Mouse (Mus musculus): ENCODE measurements around the gene Nxnl1. TPM values are rescaled to one million over a fixed set of nuclear protein-coding genes. Genes with fewer than 3 reads are reported as not detected.

Gene Nxnl1
- polyA plus RNA-seq, 1 experiment from 2014 or later: not detected

- Histone ChIP-seq H3K9me3 (ENCODE audit: control insufficient read depth, low read depth, low read length) (no peaks in the 10 kb centered on the region), H3K4me3 (ENCODE audit: low read depth, low read length) (peak within 1 kb of the TSS; percentile 47), H3K27ac (ENCODE audit: low read length) (no peak within 1 kb of the TSS), H3K36me3 (ENCODE audit: control insufficient read depth, insufficient read depth, low read length) (no peaks in the 10 kb centered on the region), H3K4me2 (replicated peaks; ENCODE audit: low read depth, low read length) (peak within 1 kb of the TSS; percentile 82), H3K4me1 (ENCODE audit: control insufficient read depth, insufficient read depth, low read length) (0 out of 2 replicates have a peak, but pooled peaks cover 5% of the 10 kb centered on the region), H3K27me3 (ENCODE audit: control insufficient read depth, insufficient read depth, low read length) (peaks cover 26% of the 10 kb centered on the region), H3K9ac (replicated peaks; ENCODE audit: low read depth, low read length) (peak within 1 kb of the TSS; percentile 36; the same call in 1 of the 2 replicates)
- ATAC-seq (ENCODE audit: insufficient number of reproducible peaks, insufficient read depth, low FRiP score, low read depth): peak; percentile 4; the same call in 1 of the 2 replicates
- WGBS: 3% methylated on average over 70 of the region's 70 CpGs
These were observed 8.1 kb downstream of the Nxnl1 start, which contains the start of gene Tmem221 for GRCm38 (mm10) chr8:71558071-71558957. Gene Tmem221, minus strand, starts transcription at chr8:71558871.

- no peak overlapping the region for H3K9ac ChIP-seq (replicated peaks; ENCODE audit: low read depth, low read length)
- no peak for ATAC-seq (ENCODE audit: insufficient number of reproducible peaks, insufficient read depth, low FRiP score, low read depth)
- H3K27ac ChIP-seq (ENCODE audit: low read length): no peak overlapping the region
- no peak overlapping the region for H3K4me3 ChIP-seq (ENCODE audit: low read depth, low read length)
- peaks cover 19% of the 10 kb centered on the region for H3K27me3 ChIP-seq (ENCODE audit: control insufficient read depth, insufficient read depth, low read length)
- WGBS: 80% methylated on average over 2 of the region's 2 CpGs
- no peaks in the 10 kb centered on the region for H3K9me3 ChIP-seq (ENCODE audit: control insufficient read depth, low read depth, low read length)
- H3K36me3 ChIP-seq (ENCODE audit: control insufficient read depth, insufficient read depth, low read length): no peaks in the 10 kb centered on the region
- H3K4me1 ChIP-seq (ENCODE audit: control insufficient read depth, insufficient read depth, low read length): 0 out of 2 replicates have a peak, but pooled peaks cover 3% of the 10 kb centered on the region
- H3K4me2 ChIP-seq (replicated peaks; ENCODE audit: low read depth, low read length): no peak overlapping the region
These were observed 11.8 kb downstream of the Nxnl1 start for GRCm38 (mm10) chr8:71554644-71555043.

- WGBS: 62% methylated on average over 6 of the region's 6 CpGs
- Histone ChIP-seq H3K27me3 (ENCODE audit: control insufficient read depth, insufficient read depth, low read length) (peaks cover 16% of the 10 kb centered on the region), H3K27ac (ENCODE audit: low read length) (no peak overlapping the region), H3K4me1 (ENCODE audit: control insufficient read depth, insufficient read depth, low read length) (0 out of 2 replicates have a peak, but pooled peaks cover 3% of the 10 kb centered on the region), H3K9me3 (ENCODE audit: control insufficient read depth, low read depth, low read length) (no peaks in the 10 kb centered on the region), H3K4me3 (ENCODE audit: low read depth, low read length) (no peak overlapping the region), H3K36me3 (ENCODE audit: control insufficient read depth, insufficient read depth, low read length) (no peaks in the 10 kb centered on the region), H3K4me2 (replicated peaks; ENCODE audit: low read depth, low read length) (no peak overlapping the region), H3K9ac (replicated peaks; ENCODE audit: low read depth, low read length) (no peak overlapping the region)
- ATAC-seq (ENCODE audit: insufficient number of reproducible peaks, insufficient read depth, low FRiP score, low read depth): no peak
These were observed 12.4 kb downstream of the Nxnl1 start for GRCm38 (mm10) chr8:71554001-71554400.

GRCm38 (mm10) chr8:71552770-71553169 is 13.6 kb downstream of the Nxnl1 start:
- Histone ChIP-seq H3K4me3 (ENCODE audit: low read depth, low read length) (no peak overlapping the region), H3K4me2 (replicated peaks; ENCODE audit: low read depth, low read length) (no peak overlapping the region), H3K4me1 (ENCODE audit: control insufficient read depth, insufficient read depth, low read length) (0 out of 2 replicates have a peak, but pooled peaks cover 3% of the 10 kb centered on the region), H3K9me3 (ENCODE audit: control insufficient read depth, low read depth, low read length) (no peaks in the 10 kb centered on the region), H3K27me3 (ENCODE audit: control insufficient read depth, insufficient read depth, low read length) (peaks cover 9% of the 10 kb centered on the region), H3K36me3 (ENCODE audit: control insufficient read depth, insufficient read depth, low read length) (0 out of 2 replicates have a peak, but pooled peaks cover 4% of the 10 kb centered on the region), H3K27ac (ENCODE audit: low read length) (peak overlapping the region; percentile 44; the same call in 1 of the 2 replicates), H3K9ac (replicated peaks; ENCODE audit: low read depth, low read length) (no peak overlapping the region)
- ATAC-seq (ENCODE audit: insufficient number of reproducible peaks, insufficient read depth, low FRiP score, low read depth): no peak
- WGBS: 37% methylated on average over 6 of the region's 6 CpGs

- peaks cover 8% of the 10 kb centered on the region; the same call in 1 of the 2 replicates for H3K36me3 ChIP-seq (ENCODE audit: control insufficient read depth, insufficient read depth, low read length)
- H3K27ac ChIP-seq (ENCODE audit: low read length): no peak overlapping the region
- H3K4me1 ChIP-seq (ENCODE audit: control insufficient read depth, insufficient read depth, low read length): 0 out of 2 replicates have a peak, but pooled peaks cover 3% of the 10 kb centered on the region
- no peak overlapping the region for H3K4me3 ChIP-seq (ENCODE audit: low read depth, low read length)
- 68% methylated on average over 7 of the region's 7 CpGs for WGBS
- no peaks in the 10 kb centered on the region for H3K27me3 ChIP-seq (ENCODE audit: control insufficient read depth, insufficient read depth, low read length)
- no peak overlapping the region for H3K4me2 ChIP-seq (replicated peaks; ENCODE audit: low read depth, low read length)
- no peak overlapping the region for H3K9ac ChIP-seq (replicated peaks; ENCODE audit: low read depth, low read length)
- ATAC-seq (ENCODE audit: insufficient number of reproducible peaks, insufficient read depth, low FRiP score, low read depth): no peak
- H3K9me3 ChIP-seq (ENCODE audit: control insufficient read depth, low read depth, low read length): no peaks in the 10 kb centered on the region
These were observed 15.6 kb downstream of the Nxnl1 start for GRCm38 (mm10) chr8:71550754-71551153.

GRCm38 (mm10) chr8:71547590-71547989 is 18.8 kb downstream of the Nxnl1 start:
- Histone ChIP-seq H3K9me3 (ENCODE audit: control insufficient read depth, low read depth, low read length) (no peaks in the 10 kb centered on the region), H3K36me3 (ENCODE audit: control insufficient read depth, insufficient read depth, low read length) (peaks cover 15% of the 10 kb centered on the region; the same call in 1 of the 2 replicates), H3K27ac (ENCODE audit: low read length) (no peak overlapping the region), H3K9ac (replicated peaks; ENCODE audit: low read depth, low read length) (no peak overlapping the region), H3K4me2 (replicated peaks; ENCODE audit: low read depth, low read length) (no peak overlapping the region), H3K4me3 (ENCODE audit: low read depth, low read length) (no peak overlapping the region), H3K4me1 (ENCODE audit: control insufficient read depth, insufficient read depth, low read length) (peaks cover 7% of the 10 kb centered on the region), H3K27me3 (ENCODE audit: control insufficient read depth, insufficient read depth, low read length) (no peaks in the 10 kb centered on the region)
- WGBS: 89% methylated on average over 7 of the region's 7 CpGs
- no peak for ATAC-seq (ENCODE audit: insufficient number of reproducible peaks, insufficient read depth, low FRiP score, low read depth)

- Histone ChIP-seq H3K4me1 (ENCODE audit: control insufficient read depth, insufficient read depth, low read length) (peaks cover 7% of the 10 kb centered on the region), H3K4me3 (ENCODE audit: low read depth, low read length) (no peak overlapping the region), H3K27ac (ENCODE audit: low read length) (no peak overlapping the region), H3K27me3 (ENCODE audit: control insufficient read depth, insufficient read depth, low read length) (no peaks in the 10 kb centered on the region), H3K4me2 (replicated peaks; ENCODE audit: low read depth, low read length) (no peak overlapping the region), H3K9ac (replicated peaks; ENCODE audit: low read depth, low read length) (no peak overlapping the region), H3K9me3 (ENCODE audit: control insufficient read depth, low read depth, low read length) (no peaks in the 10 kb centered on the region), H3K36me3 (ENCODE audit: control insufficient read depth, insufficient read depth, low read length) (peaks cover 15% of the 10 kb centered on the region; the same call in 1 of the 2 replicates)
- no peak for ATAC-seq (ENCODE audit: insufficient number of reproducible peaks, insufficient read depth, low FRiP score, low read depth)
- WGBS: 91% methylated on average over 11 of the region's 11 CpGs
These were observed 21.3 kb downstream of the Nxnl1 start for GRCm38 (mm10) chr8:71545053-71545452.

GRCm38 (mm10) chr8:71543755-71544154 is 22.6 kb downstream of the Nxnl1 start:
- Histone ChIP-seq H3K9ac (replicated peaks; ENCODE audit: low read depth, low read length) (peak overlapping the region; percentile 69; the same call in 1 of the 2 replicates), H3K27ac (ENCODE audit: low read length) (no peak overlapping the region), H3K27me3 (ENCODE audit: control insufficient read depth, insufficient read depth, low read length) (no peaks in the 10 kb centered on the region), H3K4me3 (ENCODE audit: low read depth, low read length) (peak overlapping the region; percentile 78), H3K4me1 (ENCODE audit: control insufficient read depth, insufficient read depth, low read length) (peaks cover 7% of the 10 kb centered on the region), H3K36me3 (ENCODE audit: control insufficient read depth, insufficient read depth, low read length) (peaks cover 15% of the 10 kb centered on the region; the same call in 1 of the 2 replicates), H3K4me2 (replicated peaks; ENCODE audit: low read depth, low read length) (peak overlapping the region; percentile 84), H3K9me3 (ENCODE audit: control insufficient read depth, low read depth, low read length) (no peaks in the 10 kb centered on the region)
- WGBS: 74% methylated on average over 9 of the region's 9 CpGs
- ATAC-seq (ENCODE audit: insufficient number of reproducible peaks, insufficient read depth, low FRiP score, low read depth): no peak
